8 mouse cellular contexts compared by ENCODE assay signal in genomic region chr9:120690961-120691941, GRCm38 (mm10).
DNase-seq lines count a peak whose midpoint lies in the region; ATAC-seq and TF ChIP-seq lines count a peak whose summit lies in the region.

No protein-coding gene starts in this region.

- H3K4me1 ChIP-seq in forebrain, embryonic 12.5 days, result peaks cover 41% of the 10 kb centered on the region
- peaks cover 14 to 19% of the 10 kb centered on the region in 2 experiments for H3K4me1 ChIP-seq in heart, embryonic 14.5 days (ENCODE audit: control insufficient read depth in 2 of 2, insufficient read depth in 2 of 2, low read length in 2 of 2)
- peaks cover 37% of the 10 kb centered on the region for H3K4me1 ChIP-seq in kidney, embryonic 16.5 days (ENCODE audit: insufficient read depth, low read length)
- H3K4me1 ChIP-seq in liver, embryonic 12.5 days, result peaks cover 17% of the 10 kb centered on the region
- no peaks in the 10 kb centered on the region; the same call in 1 of the 2 replicates for H3K4me1 ChIP-seq in stomach, postnatal 0 days (replicated peaks; ENCODE audit: control insufficient read depth, insufficient read depth)

- H3K4me3 ChIP-seq in forebrain, embryonic 12.5 days (replicated peaks), result no peak overlapping the region
- peak overlapping the region; percentile 35 to 39 for H3K4me3 ChIP-seq in heart, embryonic 14.5 days (ENCODE audit: control insufficient read depth in 1 of 2, insufficient read depth in 1 of 2, low read depth in 1 of 2, low read length in 2 of 2)
- peak overlapping the region; percentile 35 for H3K4me3 ChIP-seq in kidney, embryonic 16.5 days (ENCODE audit: low read length)
- peak overlapping the region; percentile 7; the same call in 1 of the 2 replicates for H3K4me3 ChIP-seq in liver, embryonic 12.5 days
- H3K4me3 ChIP-seq in stomach, postnatal 0 days (ENCODE audit: low read depth, low read length), result no peak overlapping the region

- peak overlapping the region; percentile 41 for H3K4me2 ChIP-seq in forebrain, embryonic 12.5 days
- H3K4me2 ChIP-seq in heart, embryonic 14.5 days (ENCODE audit: low read length), result peak overlapping the region; percentile 60
- H3K4me2 ChIP-seq in kidney, embryonic 16.5 days (replicated peaks; ENCODE audit: low read depth, low read length), result peak overlapping the region; percentile 51
- H3K4me2 ChIP-seq in liver, embryonic 12.5 days, result peak overlapping the region; percentile 55
- peak overlapping the region; percentile 52 for H3K4me2 ChIP-seq in stomach, postnatal 0 days (replicated peaks; ENCODE audit: low read depth)

- TF ChIP-seq CTCF in stomach, postnatal 0 days (IDR thresholded peaks at IDR 0.05; ENCODE audit: low read depth), result peak; percentile 75

- no peaks in the 10 kb centered on the region for H3K36me3 ChIP-seq in forebrain, embryonic 12.5 days (replicated peaks)
- H3K36me3 ChIP-seq in heart, embryonic 14.5 days (ENCODE audit: control insufficient read depth, insufficient read depth, low read length), result no peaks in the 10 kb centered on the region
- H3K36me3 ChIP-seq in kidney, embryonic 16.5 days (ENCODE audit: insufficient read depth, low read length), result no peaks in the 10 kb centered on the region
- no peaks in the 10 kb centered on the region for H3K36me3 ChIP-seq in liver, embryonic 12.5 days
- no peaks in the 10 kb centered on the region for H3K36me3 ChIP-seq in stomach, postnatal 0 days (ENCODE audit: control insufficient read depth, insufficient read depth, low read length)

- no peaks in the 10 kb centered on the region for H3K9me3 ChIP-seq in forebrain, embryonic 12.5 days
- no peaks in the 10 kb centered on the region for H3K9me3 ChIP-seq in heart, embryonic 14.5 days (ENCODE audit: control insufficient read depth, low read length)
- no peaks in the 10 kb centered on the region for H3K9me3 ChIP-seq in kidney, embryonic 16.5 days (ENCODE audit: low read length)
- H3K9me3 ChIP-seq in liver, embryonic 12.5 days (replicated peaks), result no peaks in the 10 kb centered on the region
- H3K9me3 ChIP-seq in stomach, postnatal 0 days (ENCODE audit: control insufficient read depth, low read length), result no peaks in the 10 kb centered on the region

- H3K27ac ChIP-seq in forebrain, embryonic 12.5 days, result peak overlapping the region; percentile 89
- H3K27ac ChIP-seq in heart, embryonic 14.5 days (replicated peaks in 1 of 2; ENCODE audit: control insufficient read depth in 1 of 2, insufficient read depth in 1 of 2, low read depth in 2 of 2, low read length in 2 of 2), result peak overlapping the region; percentile 83 to 91
- H3K27ac ChIP-seq in kidney, embryonic 16.5 days (ENCODE audit: low read length), result peak overlapping the region; percentile 98
- peak overlapping the region; percentile 66 for H3K27ac ChIP-seq in liver, embryonic 12.5 days
- peak overlapping the region; percentile 94 for H3K27ac ChIP-seq in stomach, postnatal 0 days (replicated peaks)

- WGBS in forebrain, embryonic 12.5 days, result 4% methylated on average over 30 of the region's 30 CpGs
- WGBS in heart, embryonic 14.5 days, result 4% methylated on average over 30 of the region's 30 CpGs
- 4% methylated on average over 30 of the region's 30 CpGs for WGBS in kidney, embryonic 16.5 days
- WGBS in liver, embryonic 12.5 days (ENCODE audit: insufficient replicate concordance), result 7% methylated on average over 30 of the region's 30 CpGs
- WGBS in stomach, postnatal 0 days, result 3% methylated on average over 30 of the region's 30 CpGs

- ATAC-seq in forebrain, embryonic 12.5 days (ENCODE audit: low FRiP score), result peak; percentile 87
- ATAC-seq in heart, embryonic 14.5 days (ENCODE audit: insufficient number of reproducible peaks, insufficient read depth, low FRiP score, low read depth), result peak; percentile 83
- peak; percentile 96 for ATAC-seq in kidney, embryonic 16.5 days (ENCODE audit: low FRiP score, low TSS enrichment)
- peak; percentile 72 for ATAC-seq in liver, embryonic 12.5 days
- ATAC-seq in stomach, postnatal 0 days (ENCODE audit: low FRiP score, low TSS enrichment), result peak; percentile 94

- H3K27me3 ChIP-seq in forebrain, embryonic 12.5 days, result 0 out of 2 replicates have a peak, but pooled peaks cover 3% of the 10 kb centered on the region
- no peaks in the 10 kb centered on the region for H3K27me3 ChIP-seq in heart, embryonic 14.5 days (ENCODE audit: control insufficient read depth, insufficient read depth, low read length)
- no peaks in the 10 kb centered on the region for H3K27me3 ChIP-seq in kidney, embryonic 16.5 days (ENCODE audit: insufficient read depth, low read length)
- peaks cover 8% of the 10 kb centered on the region; the same call in 1 of the 2 replicates for H3K27me3 ChIP-seq in liver, embryonic 12.5 days (replicated peaks)
- no peaks in the 10 kb centered on the region for H3K27me3 ChIP-seq in stomach, postnatal 0 days (ENCODE audit: control insufficient read depth, insufficient read depth, low read length)

- TF ChIP-seq EP300 in stomach, postnatal 0 days (optimal IDR thresholded peaks at IDR 0.05), result no peak

- 0 out of 2 replicates have a peak overlapping the region, but pooled peaks have one; percentile 34 for H3K9ac ChIP-seq in forebrain, embryonic 12.5 days
- H3K9ac ChIP-seq in heart, embryonic 14.5 days (ENCODE audit: low read length), result peak overlapping the region; percentile 56; the same call in 1 of the 2 replicates
- peak overlapping the region; percentile 33 for H3K9ac ChIP-seq in kidney, embryonic 16.5 days (replicated peaks; ENCODE audit: low read length)
- H3K9ac ChIP-seq in liver, embryonic 12.5 days, result no peak overlapping the region
- peak overlapping the region; percentile 41 for H3K9ac ChIP-seq in stomach, postnatal 0 days (ENCODE audit: low read length)

- peak; percentile 90 for DNase-seq in CD4-positive, CD25-positive, alpha-beta regulatory T cell, adult 2 months (ENCODE audit: low read depth, low spot score)
- peak; percentile 48 for DNase-seq in c-Kit-positive CD71-negative TER-119-negative erythroid progenitor cells, embryonic 14.5 days (ENCODE audit: low read depth)
- DNase-seq in natural killer cell, adult 2 months (ENCODE audit: low spot score in 2 of 2), result peak; percentile 5 to 34
- peak; percentile 87 for DNase-seq in stomach, postnatal 0 days (ENCODE audit: low spot score)

Comparison
In these comparisons a context has a peak if more than half of its experiments do, and no peak if none do; other contexts are left out.
1. DNase-seq: peak in every context shown above with its lines; median percentile 90 in CD4-positive, CD25-positive, alpha-beta regulatory T cell, adult 2 months; 87 in stomach, postnatal 0 days; 48 in c-Kit-positive CD71-negative TER-119-negative erythroid progenitor cells, embryonic 14.5 days; 20 in natural killer cell, adult 2 months.
2. H3K4me3 ChIP-seq: peak in heart, embryonic 14.5 days (2 of 2), kidney, embryonic 16.5 days (single experiment) and liver, embryonic 12.5 days (single experiment); none in forebrain, embryonic 12.5 days (single experiment) and stomach, postnatal 0 days (single experiment).
3. Peak in every context shown above with its lines, with median percentiles within 50 percentile points of each other: ATAC-seq, H3K27ac ChIP-seq and H3K4me2 ChIP-seq.